ENCODE assay signal across 22 mouse cellular contexts in genomic region chr6:22140786-22141185, GRCm38 (mm10).
DNase-seq lines count a peak whose midpoint lies in the region; ATAC-seq and TF ChIP-seq lines count a peak whose summit lies in the region.
"Had no signal": no experiment of that assay in that cellular context is flagged by ENCODE, and none has a peak within 500 bp of the region (broad histone marks: within the 10 kb centered on the region; RNA-seq: fewer than 3 reads in every experiment).

No protein-coding gene starts in this region.

- no peaks in the 10 kb centered on the region for H3K9me3 ChIP-seq in intestine, embryonic 14.5 days (ENCODE audit: control insufficient read depth, low read length)
- no peaks in the 10 kb centered on the region for H3K9me3 ChIP-seq in intestine, postnatal 0 days (ENCODE audit: control insufficient read depth)
- no peaks in the 10 kb centered on the region for H3K9me3 ChIP-seq in midbrain, embryonic 11.5 days (ENCODE audit: control insufficient read depth, low read length)
- H3K9me3 ChIP-seq in midbrain, embryonic 15.5 days: no peaks in the 10 kb centered on the region
- H3K9me3 ChIP-seq in stomach, embryonic 16.5 days (replicated peaks; ENCODE audit: control insufficient read depth, low read length): no peaks in the 10 kb centered on the region
- no peaks in the 10 kb centered on the region for H3K9me3 ChIP-seq in forebrain, embryonic 14.5 days (replicated peaks; ENCODE audit: control insufficient read depth, low read length)
- H3K9me3 ChIP-seq: embryonic facial prominence, embryonic 12.5 days; forebrain, embryonic 15.5 days; G1E; heart, embryonic 13.5 days; hindbrain, embryonic 15.5 days had no signal

- WGBS in intestine, embryonic 14.5 days: 47% methylated on average over 8 of the region's 8 CpGs
- 46% methylated on average over 8 of the region's 8 CpGs for WGBS in intestine, postnatal 0 days
- WGBS in midbrain, embryonic 11.5 days: 83% methylated on average over 8 of the region's 8 CpGs
- 72% methylated on average over 8 of the region's 8 CpGs for WGBS in midbrain, embryonic 15.5 days
- WGBS in stomach, embryonic 16.5 days: 45% methylated on average over 8 of the region's 8 CpGs
- 58% methylated on average over 8 of the region's 8 CpGs for WGBS in forebrain, embryonic 14.5 days

- H3K4me1 ChIP-seq in intestine, embryonic 14.5 days (replicated peaks; ENCODE audit: control insufficient read depth, insufficient read depth, low read length): no peaks in the 10 kb centered on the region
- no peaks in the 10 kb centered on the region for H3K4me1 ChIP-seq in intestine, postnatal 0 days (replicated peaks; ENCODE audit: control insufficient read depth, insufficient read depth, low read length)
- H3K4me1 ChIP-seq in midbrain, embryonic 11.5 days (ENCODE audit: control insufficient read depth, insufficient read depth, low read length): no peaks in the 10 kb centered on the region
- H3K4me1 ChIP-seq in midbrain, embryonic 15.5 days: no peaks in the 10 kb centered on the region
- no peaks in the 10 kb centered on the region for H3K4me1 ChIP-seq in stomach, embryonic 16.5 days (ENCODE audit: control insufficient read depth, insufficient read depth, low read length)
- no peaks in the 10 kb centered on the region for H3K4me1 ChIP-seq in forebrain, embryonic 14.5 days (ENCODE audit: control insufficient read depth, insufficient read depth, low read length)
- H3K4me1 ChIP-seq: embryonic facial prominence, embryonic 12.5 days; forebrain, embryonic 15.5 days; heart, embryonic 13.5 days; hindbrain, embryonic 15.5 days had no signal

- DNase-seq in cerebellum, postnatal 10 days: peak; percentile 43 to 59
- DNase-seq in cerebellum, adult 11-12 months: no peak
- peak; percentile 53 for DNase-seq in intestine, embryonic 14.5 days (ENCODE audit: low spot score)
- DNase-seq in midbrain, embryonic 11.5 days (ENCODE audit: low spot score, missing footprints): peak; percentile 44
- no peak for DNase-seq in forebrain, embryonic 14.5 days (ENCODE audit: low spot score)
- DNase-seq: adrenal gland, adult 8-10 months; adrenal gland, postnatal 36 days; B cell, adult 2 months; cerebellum, adult 11 months; cerebellum, adult 9-10 months; embryo, embryonic 11 days; heart, postnatal 36 days had no signal

- H3K27me3 ChIP-seq in intestine, embryonic 14.5 days (replicated peaks; ENCODE audit: control insufficient read depth, insufficient read depth, low read length): no peaks in the 10 kb centered on the region
- no peaks in the 10 kb centered on the region for H3K27me3 ChIP-seq in intestine, postnatal 0 days (replicated peaks; ENCODE audit: control insufficient read depth, insufficient read depth, low read length)
- no peaks in the 10 kb centered on the region for H3K27me3 ChIP-seq in midbrain, embryonic 11.5 days (ENCODE audit: control insufficient read depth, insufficient read depth, low read length)
- no peaks in the 10 kb centered on the region for H3K27me3 ChIP-seq in midbrain, embryonic 15.5 days (replicated peaks)
- H3K27me3 ChIP-seq in stomach, embryonic 16.5 days (ENCODE audit: control insufficient read depth, insufficient read depth, low read length): no peaks in the 10 kb centered on the region
- no peaks in the 10 kb centered on the region for H3K27me3 ChIP-seq in forebrain, embryonic 14.5 days (replicated peaks; ENCODE audit: control insufficient read depth, insufficient read depth, low read length)
- H3K27me3 ChIP-seq: embryonic facial prominence, embryonic 12.5 days; forebrain, embryonic 15.5 days; heart, embryonic 13.5 days; hindbrain, embryonic 15.5 days had no signal

- peak overlapping the region; percentile 12; the same call in 1 of the 2 replicates for H3K4me2 ChIP-seq in intestine, embryonic 14.5 days (ENCODE audit: low read length)
- no peak overlapping the region for H3K4me2 ChIP-seq in intestine, postnatal 0 days (replicated peaks; ENCODE audit: low read depth)
- H3K4me2 ChIP-seq in midbrain, embryonic 11.5 days: no peak overlapping the region
- H3K4me2 ChIP-seq in midbrain, embryonic 15.5 days: no peak overlapping the region
- H3K4me2 ChIP-seq in stomach, embryonic 16.5 days (ENCODE audit: low read depth, low read length): no peak overlapping the region
- H3K4me2 ChIP-seq in forebrain, embryonic 14.5 days (ENCODE audit: low read length): no peak overlapping the region
- H3K4me2 ChIP-seq: embryonic facial prominence, embryonic 12.5 days; forebrain, embryonic 15.5 days; heart, embryonic 13.5 days; hindbrain, embryonic 15.5 days had no signal

- H3K9ac ChIP-seq in intestine, embryonic 14.5 days (ENCODE audit: low read length): no peak overlapping the region
- no peak overlapping the region for H3K9ac ChIP-seq in intestine, postnatal 0 days (ENCODE audit: low read depth, low read length)
- H3K9ac ChIP-seq in midbrain, embryonic 11.5 days (ENCODE audit: low read length): no peak overlapping the region
- H3K9ac ChIP-seq in midbrain, embryonic 15.5 days: no peak overlapping the region
- no peak overlapping the region for H3K9ac ChIP-seq in stomach, embryonic 16.5 days (ENCODE audit: low read length)
- no peak overlapping the region for H3K9ac ChIP-seq in forebrain, embryonic 14.5 days (ENCODE audit: low read length)
- H3K9ac ChIP-seq: embryonic facial prominence, embryonic 12.5 days; forebrain, embryonic 15.5 days; heart, embryonic 13.5 days; hindbrain, embryonic 15.5 days had no signal

- H3K36me3 ChIP-seq in intestine, embryonic 14.5 days (ENCODE audit: control insufficient read depth, insufficient read depth, low read length): no peaks in the 10 kb centered on the region; the same call in 1 of the 2 replicates
- no peaks in the 10 kb centered on the region; the same call in 1 of the 2 replicates for H3K36me3 ChIP-seq in intestine, postnatal 0 days (ENCODE audit: control insufficient read depth, insufficient read depth)
- no peaks in the 10 kb centered on the region for H3K36me3 ChIP-seq in midbrain, embryonic 11.5 days (ENCODE audit: control insufficient read depth, insufficient read depth, low read length)
- no peaks in the 10 kb centered on the region for H3K36me3 ChIP-seq in midbrain, embryonic 15.5 days (replicated peaks)
- H3K36me3 ChIP-seq in stomach, embryonic 16.5 days (ENCODE audit: control insufficient read depth, insufficient read depth, low read length): no peaks in the 10 kb centered on the region
- no peaks in the 10 kb centered on the region for H3K36me3 ChIP-seq in forebrain, embryonic 14.5 days (ENCODE audit: control insufficient read depth, insufficient read depth, low read length)
- H3K36me3 ChIP-seq: forebrain, embryonic 15.5 days; G1E; heart, embryonic 13.5 days; hindbrain, embryonic 15.5 days had no signal

- H3K4me3 ChIP-seq in intestine, embryonic 14.5 days (ENCODE audit: low read depth, low read length): no peak overlapping the region
- no peak overlapping the region for H3K4me3 ChIP-seq in intestine, postnatal 0 days (ENCODE audit: low read depth, low read length)
- H3K4me3 ChIP-seq in midbrain, embryonic 11.5 days (ENCODE audit: low read depth, low read length): no peak overlapping the region
- no peak overlapping the region for H3K4me3 ChIP-seq in midbrain, embryonic 15.5 days
- no peak overlapping the region for H3K4me3 ChIP-seq in stomach, embryonic 16.5 days (replicated peaks; ENCODE audit: low read length)
- H3K4me3 ChIP-seq in forebrain, embryonic 14.5 days (ENCODE audit: low read depth, low read length): no peak overlapping the region
- H3K4me3 ChIP-seq: embryonic facial prominence, embryonic 12.5 days; forebrain, embryonic 15.5 days; heart, embryonic 13.5 days; hindbrain, embryonic 15.5 days had no signal

- H3K27ac ChIP-seq in intestine, embryonic 14.5 days (ENCODE audit: low read depth): no peak overlapping the region
- no peak overlapping the region for H3K27ac ChIP-seq in intestine, postnatal 0 days (ENCODE audit: low read depth, low read length)
- no peak overlapping the region for H3K27ac ChIP-seq in midbrain, embryonic 11.5 days (ENCODE audit: low read depth, low read length)
- no peak overlapping the region for H3K27ac ChIP-seq in midbrain, embryonic 15.5 days
- peak overlapping the region; percentile 39; the same call in 1 of the 2 replicates for H3K27ac ChIP-seq in stomach, embryonic 16.5 days (ENCODE audit: low read length)
- H3K27ac ChIP-seq in forebrain, embryonic 14.5 days (ENCODE audit: low read depth, low read length): no peak overlapping the region
- H3K27ac ChIP-seq: embryonic facial prominence, embryonic 12.5 days; forebrain, embryonic 15.5 days; heart, embryonic 13.5 days; hindbrain, embryonic 15.5 days had no signal

- TF ChIP-seq CTCF in intestine, postnatal 0 days (IDR thresholded peaks at IDR 0.05; ENCODE audit: low read depth): no peak

- ATAC-seq in intestine, embryonic 14.5 days (replicated peaks; ENCODE audit: low FRiP score, low TSS enrichment, low read depth): no peak
- ATAC-seq in intestine, postnatal 0 days: no peak
- no peak for ATAC-seq in midbrain, embryonic 11.5 days (ENCODE audit: low FRiP score)
- ATAC-seq in midbrain, embryonic 15.5 days (replicated peaks): no peak
- ATAC-seq in stomach, embryonic 16.5 days (ENCODE audit: insufficient read depth, low FRiP score): no peak
- ATAC-seq in forebrain, embryonic 14.5 days: no peak
- ATAC-seq: CD4-positive, CD25-positive, alpha-beta regulatory T cell, adult 4 months; forebrain, embryonic 15.5 days; inflammation-experienced regulatory T-cells, adult 6 months had no signal

Comparison
In these comparisons a context has a peak if more than half of its experiments do, and no peak if none do; other contexts are left out.
1. DNase-seq: peak in cerebellum, postnatal 10 days (2 of 2), intestine, embryonic 14.5 days (single experiment) and midbrain, embryonic 11.5 days (single experiment); none in cerebellum, adult 11-12 months (single experiment) and forebrain, embryonic 14.5 days (single experiment).